Mouse (Mus musculus) forebrain, postnatal 0 days (tissue): ENCODE measurements around the gene Atp5b. TPM values are rescaled to one million over a fixed set of nuclear protein-coding genes. Genes with fewer than 3 reads are reported as not detected.
"Not testable (repeated sequence)": the region's sequence is repeated elsewhere in the genome, so short reads cannot be mapped to it uniquely, and the experiment has no call there.

Experiments
- ATAC-seq: fragments of 200-750 bp; cut with Nextera tagmentation; 2 replicates; pipeline ENCODE4 v1.8.0; 2017; ENCODE audit warnings: mild to moderate bottlenecking, moderate library complexity
- DNase-seq: peaks from one replicate; pipeline ENCODE4 v3.0.0-alpha.2; 2015
- H3K27ac ChIP-seq: fragments of 300-500 bp; sonication (generic); 2 replicates; pipeline ENCODE4 v1.5.1; 2014; ENCODE audit warnings: low read depth, mild to moderate bottlenecking, antibody characterized with exemption, low read length, moderate library complexity, mixed read lengths
- H3K27me3 ChIP-seq: fragments of 300-500 bp; sonication (generic); 2 replicates; pipeline ENCODE4 v1.6.1; 2014; ENCODE audit warnings: mild to moderate bottlenecking, low read length, mixed read lengths; ENCODE audit not compliant: insufficient read depth
- H3K36me3 ChIP-seq: fragments of 300-500 bp; sonication (generic); 2 replicates; pipeline ENCODE4 v1.6.1; 2014; ENCODE audit warnings: mild to moderate bottlenecking, moderate library complexity; ENCODE audit not compliant: insufficient read depth
- H3K4me1 ChIP-seq: fragments of 300-500 bp; sonication (generic); 2 replicates; pipeline ENCODE4 v1.6.1; 2014; ENCODE audit warnings: antibody characterized with exemption; ENCODE audit not compliant: insufficient read depth
- H3K4me2 ChIP-seq: fragments of 300-500 bp; sonication (generic); 2 replicates; pipeline ENCODE4 v1.6.1; 2014; ENCODE audit warnings: low read depth, mild to moderate bottlenecking, moderate library complexity
- H3K4me3 ChIP-seq: fragments of 300-500 bp; sonication (generic); 2 replicates; pipeline ENCODE4 v1.5.1; 2014; ENCODE audit warnings: low read depth, low read length, mixed read lengths
- H3K9ac ChIP-seq: fragments of 300-500 bp; sonication (generic); 2 replicates; pipeline ENCODE4 v1.6.1; 2014; ENCODE audit warnings: mild to moderate bottlenecking
- H3K9me3 ChIP-seq: fragments of 300-500 bp; sonication (generic); 2 replicates; pipeline ENCODE4 v1.6.1; 2016; ENCODE audit warnings: low read length
- CTCF ChIP-seq: sonication (generic); IDR thresholded peaks from 2 replicates; pipeline ENCODE4 v1.5.1; 2016; ENCODE audit warnings: antibody characterized with exemption, control low read depth, low read depth
- WGBS: fragments of 180-500 bp; shearing (Covaris S2); extraction: QIAGEN DNeasy Blood & Tissue Kit; methylation state at CpG from one replicate; pipeline ENCODE4 v1.1.7; 2014; 5-methylcytosine and 5-hydroxymethylcytosine counted together
- polyA plus RNA-seq: library from polyadenylated mRNA; unstranded; fragments of >200 nt; fragmentation: Nextera tagmentation; extraction: Ambion mirVana; gene quantifications from 2 replicates; pipeline ENCODE4 v1.2.1, GENCODE M21; 2015
- total RNA-seq: library from RNA; depleted of rRNA; stranded (reverse); fragments of >200 nt; gene quantifications from 2 replicates; pipeline ENCODE4 v1.2.3, GENCODE M21; 2014

The Atp5b gene
- total and polyA plus RNA-seq, 2 experiments from 2014 or later, result 2,164 to 2,914 TPM

- no peak overlapping the region for H3K4me3 ChIP-seq
- 92% methylated on average over 4 of the region's 4 CpGs for WGBS
- ATAC-seq, result no peak
- H3K36me3 ChIP-seq, result peaks cover 42% of the 10 kb centered on the region
- no peak overlapping the region for H3K9ac ChIP-seq
- no peak for TF ChIP-seq CTCF
- H3K9me3 ChIP-seq, result no peaks in the 10 kb centered on the region
- no peak overlapping the region for H3K4me2 ChIP-seq
- no peaks in the 10 kb centered on the region for H3K4me1 ChIP-seq
- H3K27ac ChIP-seq, result no peak overlapping the region
- no peak for DNase-seq
- no peaks in the 10 kb centered on the region for H3K27me3 ChIP-seq
These were observed 13.9 kb upstream of the Atp5b start for GRCm38 (mm10) chr10:128069201-128069600.

GRCm38 (mm10) chr10:128070432-128070831 is 12.6 kb upstream of the Atp5b start:
- ATAC-seq, H3K4me3 ChIP-seq, H3K4me1 ChIP-seq, H3K27me3 ChIP-seq, H3K27ac ChIP-seq, DNase-seq, H3K9ac ChIP-seq, H3K9me3 ChIP-seq, H3K4me2 ChIP-seq: not testable (repeated sequence)
- peaks cover 42% of the 10 kb centered on the region for H3K36me3 ChIP-seq
- 94% methylated on average over 2 of the region's 2 CpGs for WGBS

- not testable (repeated sequence) for H3K4me3 ChIP-seq, H3K9ac ChIP-seq, H3K27ac ChIP-seq, ATAC-seq, DNase-seq, H3K9me3 ChIP-seq, H3K27me3 ChIP-seq, H3K4me1 ChIP-seq, H3K4me2 ChIP-seq
- 83% methylated on average over 5 of the region's 5 CpGs for WGBS
- peaks cover 21% of the 10 kb centered on the region for H3K36me3 ChIP-seq
These were observed 4.8 kb upstream of the Atp5b start for GRCm38 (mm10) chr10:128078269-128078668.

- Histone ChIP-seq H3K27ac (no peak overlapping the region), H3K27me3 (no peaks in the 10 kb centered on the region), H3K4me2 (no peak overlapping the region), H3K9ac (no peak overlapping the region), H3K9me3 (no peaks in the 10 kb centered on the region), H3K4me1 (peaks cover 11% of the 10 kb centered on the region; the same call in 1 of the 2 replicates), H3K4me3 (no peak overlapping the region), H3K36me3 (peaks cover 19% of the 10 kb centered on the region)
- ATAC-seq (no peak), DNase-seq (no peak)
- 76% methylated on average over 1 of the region's 1 CpGs for WGBS
- TF ChIP-seq CTCF, result peak; percentile 44
These were observed 2.6 kb upstream of the Atp5b start for GRCm38 (mm10) chr10:128080496-128080895.

- WGBS, result 53% methylated on average over 6 of the region's 6 CpGs
- Histone ChIP-seq H3K9ac (peak overlapping the region; percentile 67), H3K27ac (peak overlapping the region; percentile 84; the same call in 1 of the 2 replicates), H3K36me3 (peaks cover 31% of the 10 kb centered on the region), H3K27me3 (no peaks in the 10 kb centered on the region), H3K4me1 (peaks cover 11% of the 10 kb centered on the region; the same call in 1 of the 2 replicates), H3K4me3 (peak overlapping the region; percentile 99), H3K9me3 (no peaks in the 10 kb centered on the region), H3K4me2 (peak overlapping the region; percentile 64)
- TF ChIP-seq CTCF, result no peak
- no peak for DNase-seq
- no peak for ATAC-seq
These were observed 1.1 kb upstream of the Atp5b start for GRCm38 (mm10) chr10:128081807-128082476.

- 16% methylated on average over 9 of the region's 9 CpGs for WGBS
- peak overlapping the region; percentile 99 for H3K4me3 ChIP-seq
- DNase-seq (no peak), ATAC-seq (no peak)
- peak overlapping the region; percentile 67 for H3K9ac ChIP-seq
- peaks cover 11% of the 10 kb centered on the region; the same call in 1 of the 2 replicates for H3K4me1 ChIP-seq
- no peaks in the 10 kb centered on the region for H3K27me3 ChIP-seq
- TF ChIP-seq CTCF, result no peak
- peak overlapping the region; percentile 64 for H3K4me2 ChIP-seq
- H3K27ac ChIP-seq, result peak overlapping the region; percentile 84
- peaks cover 35% of the 10 kb centered on the region for H3K36me3 ChIP-seq
- no peaks in the 10 kb centered on the region for H3K9me3 ChIP-seq
These were observed 630 bp upstream of the Atp5b start for GRCm38 (mm10) chr10:128082477-128082808.

GRCm38 (mm10) chr10:128083688-128084087 is 615 bp downstream of the Atp5b start:
- H3K4me3 ChIP-seq, result peak overlapping the region; percentile 99
- H3K27ac ChIP-seq, result peak overlapping the region; percentile 91
- no peak for TF ChIP-seq CTCF
- peak; percentile 17; the same call in 1 of the 2 replicates for ATAC-seq
- no peaks in the 10 kb centered on the region for H3K9me3 ChIP-seq
- no peak for DNase-seq
- WGBS, result under 1% methylated on average over 22 of the region's 22 CpGs
- no peaks in the 10 kb centered on the region for H3K27me3 ChIP-seq
- H3K9ac ChIP-seq, result peak overlapping the region; percentile 96
- H3K4me2 ChIP-seq, result peak overlapping the region; percentile 59
- H3K36me3 ChIP-seq, result peaks cover 40% of the 10 kb centered on the region
- peaks cover 11% of the 10 kb centered on the region; the same call in 1 of the 2 replicates for H3K4me1 ChIP-seq
